Mouse (Mus musculus) adipocyte (in vitro differentiated cells): Measurements from ENCODE around the gene Urah.
A peak's percentile ranks its signal among the peaks of the same experiment; 100 is the strongest.

Experiments used
- DNase-seq: peaks from one replicate; pipeline ENCODE4 v3.0.0-alpha.2; 2016; ENCODE audit warnings: low spot score

Gene Urah

DNA sequence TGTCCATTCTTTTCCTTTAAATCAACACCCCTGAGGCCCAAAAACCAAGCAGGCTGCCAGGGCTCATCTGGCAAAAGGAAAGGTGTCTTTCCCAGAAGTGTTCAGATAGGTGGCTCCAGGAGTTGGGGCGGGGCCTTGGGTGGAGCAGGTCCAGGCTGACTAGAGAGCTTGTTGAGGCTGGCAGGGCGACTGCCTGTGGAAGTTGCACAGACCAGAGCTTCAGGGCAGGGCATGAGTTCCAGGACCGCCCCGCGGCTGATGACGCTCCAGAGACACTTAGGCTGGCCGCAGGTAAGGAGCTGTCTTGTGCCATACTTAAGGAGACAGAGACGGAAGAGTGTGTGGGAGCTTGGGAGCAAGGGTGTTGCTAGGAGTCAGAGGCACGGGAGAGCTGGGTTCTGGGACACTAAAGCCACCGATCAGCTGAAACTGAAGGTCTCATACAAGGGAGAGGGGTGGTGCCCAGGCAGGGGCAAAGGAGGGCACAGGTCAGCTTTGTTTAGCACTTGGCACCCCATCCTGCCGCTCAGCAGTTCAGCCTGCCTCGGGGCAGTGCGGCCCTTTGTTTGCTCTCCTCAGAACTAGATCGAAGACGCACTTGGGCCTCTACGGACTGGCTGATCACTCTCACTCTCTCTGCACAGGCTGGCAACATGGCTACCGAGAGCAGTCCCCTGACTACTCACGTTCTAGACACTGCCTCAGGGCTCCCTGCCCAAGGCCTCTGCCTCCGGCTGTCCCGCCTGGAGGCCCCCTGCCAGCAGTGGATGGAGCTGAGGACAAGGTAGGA, at the start of gene Urah:
Gene Urah (plus strand): TSS at position 51 of the 790 bp plus-strand sequence.
- no peak for DNase-seq

DNA sequence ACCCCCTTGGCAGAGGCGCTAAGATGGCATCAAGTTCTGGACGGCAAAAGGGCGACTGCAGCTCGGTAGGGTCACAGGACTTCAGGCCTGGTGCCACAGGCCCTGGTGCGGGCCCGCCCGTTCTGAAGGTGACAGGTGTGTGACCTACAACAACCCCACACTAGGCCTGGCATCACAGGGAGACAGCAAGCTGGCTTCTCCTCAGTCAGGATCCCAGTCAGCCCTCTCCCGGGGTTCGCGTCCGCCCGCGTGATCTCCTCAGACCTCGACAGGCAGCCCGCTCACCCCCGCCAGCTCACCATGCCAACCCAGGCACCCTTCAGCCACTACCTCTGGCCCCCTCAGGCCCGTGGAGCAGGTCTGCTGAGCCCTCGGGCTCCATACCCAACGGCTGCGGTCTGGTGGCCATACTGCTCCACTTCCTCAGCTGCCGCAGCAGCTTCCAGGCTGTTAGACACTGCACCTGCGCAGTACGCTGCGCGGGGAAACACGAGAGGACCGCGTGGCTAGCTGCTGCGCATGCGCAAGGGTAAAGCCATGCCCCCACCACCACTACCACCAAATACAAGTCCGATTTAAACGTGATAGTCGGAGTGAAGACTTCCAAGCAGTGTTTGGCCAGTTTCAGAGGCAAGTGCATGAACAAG, 47.3 kb upstream of the Urah start, which contains the start of gene Syce1:
Gene Syce1 (minus strand): TSS at position 447 of the 647 bp plus-strand sequence.
- DNase-seq: no peak

DNA sequence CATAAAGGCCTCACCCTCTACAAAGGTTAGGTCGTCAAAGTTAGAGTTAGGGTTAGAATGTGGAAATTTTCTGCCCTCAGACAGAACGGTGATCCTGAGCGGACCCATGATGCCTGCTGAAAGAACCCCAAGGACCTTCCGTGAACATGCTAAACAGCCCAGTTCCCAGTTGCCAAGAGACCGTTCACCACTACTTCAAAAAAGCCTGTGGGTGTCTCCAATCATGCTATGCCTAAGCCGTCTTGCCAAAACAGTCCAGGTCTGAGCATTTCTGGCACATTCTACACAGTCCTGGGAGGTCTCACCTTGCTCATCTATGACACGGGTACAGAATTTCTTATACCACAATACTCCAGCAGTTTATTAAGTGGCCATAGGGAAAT, 46.8 kb upstream of the Urah start:
- DNase-seq: no peak

DNA sequence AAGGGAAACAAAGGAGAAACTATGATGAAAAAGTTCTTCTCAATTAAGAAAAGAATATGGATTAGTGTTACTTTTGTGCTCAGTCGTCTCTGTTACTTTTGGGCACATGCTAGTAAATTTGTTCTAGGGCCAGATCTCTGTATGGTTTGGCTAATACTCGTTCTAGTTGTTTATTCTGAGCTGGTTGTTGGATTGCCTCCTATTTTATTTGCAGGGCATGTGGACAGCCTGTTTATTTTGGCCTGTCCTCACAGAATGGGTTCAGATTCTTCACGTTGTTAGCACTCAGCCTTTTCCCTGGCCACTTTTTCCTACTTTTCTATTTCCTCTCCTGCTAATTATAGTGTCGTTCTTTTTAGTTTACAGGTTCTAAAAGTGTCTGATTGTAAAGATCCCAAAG, 41.3 kb upstream of the Urah start:
- peak; percentile 68 for DNase-seq

DNA sequence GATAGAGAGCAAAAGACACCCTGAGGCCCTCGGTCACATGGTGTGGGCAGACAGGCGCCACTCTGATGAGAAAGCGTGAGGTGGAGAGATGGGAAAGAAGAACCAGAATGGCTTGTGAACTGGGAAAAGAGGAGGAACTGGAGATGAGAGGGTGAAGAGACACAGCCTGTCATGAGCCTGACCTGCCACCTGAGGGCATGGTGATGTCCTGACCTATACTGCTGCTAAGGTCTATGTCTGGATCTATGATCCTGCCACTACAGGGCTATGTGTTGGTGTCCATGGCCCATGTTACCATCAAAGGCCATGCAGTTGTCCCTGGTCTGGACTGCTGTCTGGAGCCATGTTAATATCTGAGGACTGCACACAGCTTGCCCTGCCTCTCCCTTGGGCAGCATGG, 37.2 kb upstream of the Urah start:
- DNase-seq: no peak

DNA sequence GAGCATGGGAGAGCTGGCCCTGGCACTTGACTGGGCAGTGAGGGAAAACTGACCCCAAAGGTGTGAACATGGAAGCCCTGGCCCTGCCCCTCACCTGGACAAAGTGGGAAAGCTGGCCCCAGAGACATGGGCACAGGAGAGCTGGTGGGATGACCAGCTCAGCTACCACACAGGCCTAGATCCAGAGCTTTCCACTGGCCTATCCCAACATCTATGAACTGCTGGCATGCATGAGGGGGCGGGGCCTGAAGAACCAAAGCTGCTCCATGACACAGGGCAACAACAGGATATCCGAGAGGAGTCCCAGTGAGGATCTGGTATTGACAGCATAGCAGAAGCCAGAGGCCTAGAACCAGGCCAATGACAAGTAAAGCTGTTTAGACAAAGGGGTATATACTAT, 36.6 kb upstream of the Urah start:
- no peak for DNase-seq

DNA sequence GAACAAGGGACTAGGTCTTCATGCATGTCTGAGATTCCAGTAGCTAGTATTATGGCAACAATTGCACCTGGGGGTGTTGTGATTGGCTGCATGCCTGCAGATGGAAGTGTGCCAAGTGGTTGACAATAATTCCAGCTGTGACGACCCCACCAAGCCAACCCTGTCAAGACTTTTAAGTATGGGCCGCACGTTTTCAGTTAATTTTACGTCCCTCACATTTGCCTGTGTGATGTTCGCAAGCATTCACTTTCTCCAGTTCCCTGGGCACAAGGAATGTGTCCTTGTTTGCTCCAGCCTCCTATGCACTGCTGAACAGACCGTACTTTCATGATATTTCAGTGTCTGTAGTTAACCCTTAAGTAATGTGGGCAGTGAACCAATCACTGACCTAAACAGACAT, 32.2 kb upstream of the Urah start:
- DNase-seq: no peak

DNA sequence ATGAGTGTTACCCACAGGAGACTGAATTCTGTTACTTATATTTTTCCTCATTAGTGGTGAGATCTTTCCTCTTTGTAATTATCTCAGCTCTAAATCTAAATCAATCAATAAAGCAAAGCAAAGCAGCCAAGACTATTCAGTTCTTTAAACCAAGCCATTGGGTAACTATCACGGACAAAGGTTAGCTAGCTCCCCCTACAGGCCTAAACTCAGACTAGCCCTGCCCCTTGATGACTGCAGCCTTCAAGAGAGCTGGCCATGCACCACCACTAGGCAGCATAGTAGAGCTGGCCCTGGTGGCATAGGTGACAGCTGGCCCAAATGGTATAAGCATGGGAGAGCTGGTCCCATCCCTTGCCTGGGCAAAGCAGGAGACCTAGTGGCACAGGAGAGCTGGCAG, 29.1 kb upstream of the Urah start:
- peak; percentile 71 for DNase-seq

DNA sequence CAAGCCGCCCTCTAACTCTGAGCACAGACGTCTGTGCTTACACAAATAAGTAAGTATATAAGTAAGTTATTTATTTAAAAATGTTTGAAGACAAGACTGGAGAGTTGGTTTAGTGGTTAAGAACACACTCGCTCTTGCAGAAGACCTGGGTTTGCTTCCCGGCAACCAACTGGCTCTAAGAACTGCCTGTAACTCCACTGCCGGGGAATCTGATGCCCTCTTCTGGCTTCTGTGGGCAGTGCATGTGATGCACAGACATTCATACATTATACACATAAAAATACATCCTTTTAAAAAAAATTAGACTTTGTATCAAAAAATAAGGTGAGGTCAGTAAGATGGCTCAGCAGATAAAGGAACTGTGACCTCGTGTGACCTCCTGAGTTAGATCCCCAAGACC, 24.3 kb upstream of the Urah start:
- DNase-seq: no peak

DNA sequence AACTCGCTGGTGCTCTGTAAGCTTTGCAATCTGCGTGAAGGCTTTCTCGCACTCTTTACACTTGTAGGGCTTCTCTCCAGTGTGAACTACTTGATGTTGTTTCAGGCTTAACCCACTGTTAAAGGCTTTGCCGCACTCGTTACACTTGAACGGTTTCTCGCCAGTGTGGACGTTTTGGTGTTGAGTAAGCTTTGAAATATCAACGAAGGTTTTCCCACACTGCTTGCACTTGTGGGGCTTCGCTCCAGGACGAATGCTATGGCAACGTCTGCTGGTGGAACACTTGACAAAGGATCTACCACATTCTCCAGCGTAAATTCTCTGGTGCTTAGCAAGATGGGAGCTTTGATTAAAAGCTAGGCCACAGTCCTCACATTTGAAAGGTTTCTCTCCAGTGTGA, 23.1 kb upstream of the Urah start:
- no peak for DNase-seq

DNA sequence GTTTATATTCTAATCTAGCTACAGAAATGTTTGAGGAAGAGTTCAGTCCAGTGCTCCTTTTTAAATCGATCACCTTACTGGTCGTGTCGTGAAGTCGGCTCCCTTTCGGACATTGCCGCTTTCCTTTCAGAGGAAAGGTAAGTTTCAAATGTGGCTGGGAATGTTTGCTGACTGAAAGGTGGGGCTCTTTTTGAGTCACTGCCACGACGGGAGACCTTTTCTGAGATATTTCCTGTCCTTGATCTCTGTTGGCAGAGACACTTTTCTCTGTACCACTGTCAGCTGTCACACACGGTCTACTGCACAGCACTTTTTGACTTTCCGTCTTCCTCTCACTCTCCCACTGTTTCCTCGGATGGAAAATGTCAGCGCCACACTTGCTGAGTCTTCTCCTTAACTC, 22.0 kb upstream of the Urah start:
- DNase-seq: no peak

DNA sequence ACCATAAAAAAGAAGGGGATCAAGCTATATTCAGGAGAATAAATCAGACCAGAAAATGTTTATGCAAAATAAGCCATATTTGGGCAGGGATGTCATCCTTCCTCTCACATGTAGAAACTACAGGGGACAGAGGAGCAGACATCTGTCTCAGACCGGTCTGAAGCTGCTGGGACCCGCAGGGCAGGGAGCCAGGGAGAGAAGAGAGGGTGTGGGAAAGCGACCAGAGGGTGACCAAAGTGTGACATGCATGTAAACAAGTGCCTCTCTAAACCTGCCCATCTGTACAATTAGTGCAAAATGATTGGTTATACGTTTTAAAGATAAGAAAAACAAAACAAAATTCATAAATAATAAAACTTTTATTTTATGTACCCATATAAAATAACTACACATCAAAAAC, 14.6 kb upstream of the Urah start:
- DNase-seq: no peak

DNA sequence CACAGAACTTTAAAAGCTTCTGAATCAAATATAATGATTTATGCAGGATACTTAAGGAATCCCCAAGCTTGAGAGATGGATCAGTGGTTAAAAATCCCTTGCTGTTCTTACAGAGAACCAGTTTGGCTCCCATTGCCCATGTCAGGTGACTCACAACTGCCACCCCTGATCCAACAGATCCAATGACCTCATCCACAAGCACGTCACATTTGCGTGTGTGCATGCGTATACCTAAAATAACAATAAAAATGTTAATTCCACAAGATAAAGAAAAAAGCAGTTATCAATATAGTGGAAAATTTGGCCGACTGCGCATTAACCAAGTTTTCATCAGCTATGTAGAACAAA, 13.5 kb upstream of the Urah start:
- DNase-seq: no peak

DNA sequence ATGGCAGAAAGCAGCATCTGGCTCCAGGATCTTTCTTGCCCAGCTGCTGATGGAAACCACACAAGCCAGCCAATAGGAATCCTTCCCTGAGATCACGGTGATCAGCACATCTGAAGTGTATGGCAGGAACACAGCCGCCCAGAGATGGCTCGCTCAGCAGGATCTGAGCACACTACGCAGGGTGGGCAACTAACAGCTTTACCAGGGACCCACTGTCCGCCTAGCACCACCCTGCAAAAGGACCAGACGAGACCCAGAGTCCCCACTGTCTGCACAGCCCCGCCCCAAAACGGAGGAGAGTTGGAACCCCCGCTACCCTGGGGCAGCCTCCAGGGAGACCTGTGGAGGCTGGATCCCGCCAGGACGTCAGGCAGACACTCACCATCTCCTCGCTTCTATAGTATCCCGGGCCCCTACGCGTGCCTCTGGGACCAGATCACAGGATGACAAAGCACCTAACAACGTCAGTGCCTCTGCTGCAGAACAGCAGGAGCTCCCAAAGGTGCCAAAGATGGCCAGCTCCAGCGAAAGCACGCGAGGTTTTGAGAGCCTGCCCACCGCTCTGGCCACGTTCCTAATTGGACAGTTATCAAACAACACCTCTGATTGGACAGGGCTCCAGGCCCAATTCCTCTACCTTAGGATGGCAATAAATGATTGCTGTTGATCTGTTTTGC, 13.0 kb upstream of the Urah start, which contains the start of gene Zfp941:
Gene Zfp941 (minus strand): TSS at position 526 of the 677 bp plus-strand sequence.
- no peak for DNase-seq

DNA sequence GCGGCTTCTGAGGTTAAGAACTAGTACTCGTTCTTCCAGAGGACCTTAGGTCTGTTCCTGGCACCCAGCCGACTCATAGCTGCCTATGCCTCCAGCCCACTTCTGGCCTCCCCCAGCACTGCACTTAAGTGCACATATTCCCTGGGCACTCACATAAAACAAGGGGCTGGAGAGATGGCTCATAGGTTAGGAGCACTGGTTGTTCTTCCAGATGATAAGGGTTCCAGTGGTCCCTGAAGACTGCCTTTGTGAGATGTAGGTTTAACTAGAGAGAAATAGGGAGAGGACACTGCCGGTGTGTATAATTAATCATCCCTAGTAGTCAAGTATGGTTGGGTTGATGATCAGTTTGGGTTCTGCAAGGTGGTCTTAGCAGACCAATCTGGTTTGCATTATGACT, 12.1 kb upstream of the Urah start:
- no peak for DNase-seq

DNA sequence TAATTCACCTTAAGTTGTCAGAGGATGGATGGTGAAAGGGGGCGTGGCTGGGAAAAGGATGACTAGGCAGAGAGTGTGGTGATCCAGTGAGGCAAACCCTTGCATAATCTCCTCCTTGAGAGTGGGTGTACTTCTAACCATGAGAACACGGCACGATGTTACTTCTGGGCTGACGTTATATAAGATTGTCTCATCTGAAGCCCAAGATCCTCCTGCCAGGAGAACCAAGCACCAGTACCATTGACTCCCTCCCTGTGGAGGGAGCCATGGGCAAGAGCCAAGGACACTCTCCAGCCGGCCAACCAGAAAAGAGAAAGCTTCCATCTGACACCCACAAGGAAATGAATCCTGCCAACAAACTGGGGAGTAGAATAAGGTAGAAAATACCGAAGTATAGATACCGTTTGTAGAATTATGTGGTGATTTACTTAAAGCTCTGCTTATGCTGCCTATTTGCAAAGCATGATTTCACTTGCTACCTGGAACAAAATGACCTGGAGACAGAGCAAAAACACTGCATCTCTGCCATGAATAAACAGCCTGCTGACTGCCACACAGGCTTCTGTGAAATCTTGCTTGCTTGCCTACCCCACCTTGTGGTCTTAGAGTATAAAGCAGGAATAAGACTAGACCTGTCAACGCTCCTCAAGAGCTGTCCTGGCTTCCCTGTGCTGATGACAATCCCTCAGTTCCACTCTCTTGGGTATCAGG, 6.5 kb upstream of the Urah start:
- DNase-seq: peak; percentile 39

DNA sequence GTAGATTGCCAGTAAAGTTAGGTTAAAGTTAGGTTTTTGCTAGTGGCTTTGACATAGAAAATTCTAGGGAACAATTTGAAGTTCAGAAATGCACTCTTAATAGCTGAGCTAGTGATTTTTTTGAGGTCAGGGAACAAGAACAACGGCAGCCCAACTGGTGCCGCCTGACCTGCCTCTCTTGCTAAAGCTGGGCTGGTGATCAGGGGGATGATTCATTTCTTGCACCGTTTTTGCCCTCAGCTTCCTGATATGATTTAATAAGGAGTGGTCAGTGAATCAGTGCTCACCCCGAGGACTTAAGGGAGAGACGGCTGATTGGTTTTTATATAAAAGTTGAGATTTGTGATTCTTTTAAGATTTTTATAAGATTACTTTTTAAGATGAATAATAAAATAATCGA, 3.4 kb upstream of the Urah start:
- no peak for DNase-seq

DNA sequence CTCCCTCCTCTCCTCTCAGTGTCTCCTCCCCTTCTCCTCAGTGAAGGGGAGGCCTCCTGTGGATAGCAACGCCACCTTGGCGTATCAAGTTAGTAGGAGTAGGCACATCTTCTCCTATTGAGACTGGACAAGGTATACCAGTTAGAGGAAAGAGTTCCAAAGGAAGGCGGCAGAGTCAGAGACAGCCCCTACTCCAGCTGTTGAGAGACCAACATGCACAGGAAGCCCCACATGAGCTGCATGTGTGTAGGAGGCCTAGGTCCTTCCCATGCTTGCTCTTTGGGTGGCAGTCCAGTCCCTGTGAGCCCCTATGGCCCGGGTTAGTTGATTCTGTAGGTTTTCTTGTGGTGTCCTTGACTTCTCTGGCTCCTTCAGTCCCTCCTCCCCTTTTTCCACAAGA, 1.5 kb upstream of the Urah start:
- no peak for DNase-seq

DNA sequence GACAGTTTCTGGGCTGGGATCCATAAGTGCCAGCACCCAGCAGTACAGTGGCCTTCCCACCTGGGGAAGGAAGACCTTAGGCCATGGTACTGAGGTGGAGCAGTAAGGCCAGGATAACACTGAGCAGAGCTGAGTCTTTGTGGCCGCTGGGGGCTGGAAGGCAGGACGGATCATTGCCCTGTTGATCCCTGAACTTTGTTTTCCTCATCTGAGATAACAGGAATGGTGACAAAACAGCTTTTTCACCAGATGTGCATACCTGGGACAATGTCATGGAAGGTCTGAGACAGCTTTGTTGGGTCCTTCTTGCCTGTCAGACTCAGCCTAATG, 905 bp downstream of the Urah start:
- no peak for DNase-seq

DNA sequence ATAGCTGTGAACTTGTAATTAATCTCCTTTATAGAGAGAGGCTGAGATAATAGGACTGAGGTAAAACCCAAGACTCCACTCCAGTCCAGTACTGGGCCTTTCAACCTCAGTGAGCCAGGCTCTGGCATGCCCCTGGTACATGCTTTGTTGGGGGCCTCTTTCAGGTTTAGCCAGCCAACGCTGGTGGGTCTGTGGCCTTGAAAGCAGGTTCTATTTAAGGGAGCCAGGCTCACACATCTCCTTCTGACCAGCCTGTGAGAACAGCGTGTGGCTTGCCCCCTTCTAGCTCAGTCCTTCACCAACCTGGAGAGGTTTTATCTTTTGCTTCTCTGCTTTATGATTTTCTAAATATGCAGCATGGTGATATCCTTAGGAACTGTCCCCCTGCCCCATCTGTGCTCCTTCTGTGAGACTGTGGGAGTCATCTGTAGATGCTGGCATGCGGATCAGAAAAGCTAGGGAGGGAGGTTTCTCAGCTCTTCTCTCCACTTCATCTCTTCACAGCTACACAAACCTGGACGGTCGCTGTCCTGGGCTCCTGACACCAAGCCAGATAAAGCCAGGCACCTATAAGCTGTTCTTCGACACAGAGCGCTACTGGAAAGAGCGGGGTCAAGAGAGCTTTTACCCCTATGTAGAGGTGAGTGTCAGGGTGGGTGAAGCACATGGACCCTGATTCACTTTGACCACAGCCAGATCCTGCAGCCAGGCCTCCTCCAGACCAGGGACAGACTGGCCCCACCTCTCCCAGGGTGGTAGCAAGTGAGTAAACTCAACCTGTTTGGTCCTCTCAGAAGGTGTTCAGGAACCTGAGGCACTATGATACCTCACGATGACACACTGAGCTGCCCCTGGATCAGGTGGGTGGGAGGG, 1.7 kb downstream of the Urah start:
- DNase-seq: no peak

DNA sequence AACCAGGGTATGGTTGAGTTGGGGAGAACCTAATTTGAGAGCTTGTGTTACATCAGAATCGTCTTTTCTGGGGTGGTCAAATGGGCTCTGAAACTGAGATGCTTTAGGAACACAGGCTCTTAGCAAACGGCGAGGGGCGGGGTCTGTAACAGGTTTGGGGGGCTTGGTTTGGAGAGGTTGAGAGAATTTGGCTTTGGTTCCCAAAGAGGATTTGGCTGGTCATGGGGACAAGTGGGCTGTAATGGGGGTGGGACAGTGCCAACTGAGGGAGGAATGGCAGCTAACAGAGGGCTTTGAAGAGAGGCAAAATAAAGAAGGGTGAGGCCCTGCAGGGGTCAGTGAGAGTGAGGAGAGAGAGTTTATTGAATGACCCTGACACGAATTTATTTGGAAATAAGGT, 4.7 kb downstream of the Urah start:
- DNase-seq: no peak
